Mouse (Mus musculus): ENCODE measurements around the gene Cd180. TPM values are rescaled to one million over a fixed set of nuclear protein-coding genes. Genes with fewer than 3 reads are reported as not detected.
A peak's percentile ranks its signal among the peaks of the same experiment; 100 is the strongest.

Cd180 gene
- polyA plus RNA-seq, 1 experiment from 2014 or later, result 0.64 TPM

- no peaks in the 10 kb centered on the region for H3K27me3 ChIP-seq (ENCODE audit: control insufficient read depth, insufficient read depth, low read depth, low read length)
- peaks cover 6% of the 10 kb centered on the region for H3K4me1 ChIP-seq (replicated peaks; ENCODE audit: control insufficient read depth, insufficient read depth, low read length)
- ATAC-seq (ENCODE audit: low read depth), result peak; percentile 91
- H3K4me3 ChIP-seq (ENCODE audit: low read length), result no peak overlapping the region
- no peaks in the 10 kb centered on the region for H3K36me3 ChIP-seq (ENCODE audit: control insufficient read depth, insufficient read depth, low read length)
- 44% methylated on average over 6 of the region's 6 CpGs for WGBS
- no peaks in the 10 kb centered on the region for H3K9me3 ChIP-seq (ENCODE audit: control insufficient read depth, low read length)
- H3K9ac ChIP-seq (ENCODE audit: low read length), result no peak overlapping the region
- no peak overlapping the region for H3K4me2 ChIP-seq (ENCODE audit: low read depth, low read length)
- peak overlapping the region; percentile 68 for H3K27ac ChIP-seq (ENCODE audit: low read length)
Observed at GRCm38 (mm10) chr13:102658223-102658839, 35.0 kb upstream of the Cd180 start.

- H3K4me1 ChIP-seq (replicated peaks; ENCODE audit: control insufficient read depth, insufficient read depth, low read length), result no peaks in the 10 kb centered on the region; the same call in 1 of the 2 replicates
- no peak overlapping the region for H3K27ac ChIP-seq (ENCODE audit: low read length)
- 55% methylated on average over 6 of the region's 6 CpGs for WGBS
- H3K4me2 ChIP-seq (ENCODE audit: low read depth, low read length), result no peak overlapping the region
- no peak for ATAC-seq (ENCODE audit: low read depth)
- H3K27me3 ChIP-seq (ENCODE audit: control insufficient read depth, insufficient read depth, low read depth, low read length), result no peaks in the 10 kb centered on the region
- H3K4me3 ChIP-seq (ENCODE audit: low read length), result no peak overlapping the region
- H3K36me3 ChIP-seq (ENCODE audit: control insufficient read depth, insufficient read depth, low read length), result no peaks in the 10 kb centered on the region
- H3K9ac ChIP-seq (ENCODE audit: low read length), result no peak overlapping the region
- H3K9me3 ChIP-seq (ENCODE audit: control insufficient read depth, low read length), result no peaks in the 10 kb centered on the region
Observed at GRCm38 (mm10) chr13:102664041-102664440, 29.3 kb upstream of the Cd180 start.

GRCm38 (mm10) chr13:102664843-102665587 is 28.3 kb upstream of the Cd180 start:
- H3K4me3 ChIP-seq (ENCODE audit: low read length), result peak overlapping the region; percentile 11; the same call in 1 of the 2 replicates
- peak; percentile 43 for ATAC-seq (ENCODE audit: low read depth)
- H3K4me1 ChIP-seq (replicated peaks; ENCODE audit: control insufficient read depth, insufficient read depth, low read length), result peaks cover 8% of the 10 kb centered on the region
- WGBS, result 50% methylated on average over 12 of the region's 12 CpGs
- H3K9ac ChIP-seq (ENCODE audit: low read length), result no peak overlapping the region
- H3K4me2 ChIP-seq (ENCODE audit: low read depth, low read length), result peak overlapping the region; percentile 38
- H3K9me3 ChIP-seq (ENCODE audit: control insufficient read depth, low read length), result no peaks in the 10 kb centered on the region
- H3K36me3 ChIP-seq (ENCODE audit: control insufficient read depth, insufficient read depth, low read length), result no peaks in the 10 kb centered on the region
- no peaks in the 10 kb centered on the region for H3K27me3 ChIP-seq (ENCODE audit: control insufficient read depth, insufficient read depth, low read depth, low read length)
- H3K27ac ChIP-seq (ENCODE audit: low read length), result no peak overlapping the region

- 51% methylated on average over 18 of the region's 18 CpGs for WGBS
Observed at GRCm38 (mm10) chr13:102665588-102666232, 27.6 kb upstream of the Cd180 start.

GRCm38 (mm10) chr13:102666233-102666614 is 27.1 kb upstream of the Cd180 start:
- H3K27ac ChIP-seq (ENCODE audit: low read length), result no peak overlapping the region
- no peak overlapping the region for H3K4me2 ChIP-seq (ENCODE audit: low read depth, low read length)
- no peak for ATAC-seq (ENCODE audit: low read depth)
- no peaks in the 10 kb centered on the region for H3K9me3 ChIP-seq (ENCODE audit: control insufficient read depth, low read length)
- H3K36me3 ChIP-seq (ENCODE audit: control insufficient read depth, insufficient read depth, low read length), result no peaks in the 10 kb centered on the region
- no peaks in the 10 kb centered on the region for H3K27me3 ChIP-seq (ENCODE audit: control insufficient read depth, insufficient read depth, low read depth, low read length)
- peaks cover 14% of the 10 kb centered on the region for H3K4me1 ChIP-seq (replicated peaks; ENCODE audit: control insufficient read depth, insufficient read depth, low read length)
- H3K4me3 ChIP-seq (ENCODE audit: low read length), result no peak overlapping the region
- WGBS, result 69% methylated on average over 12 of the region's 12 CpGs
- no peak overlapping the region for H3K9ac ChIP-seq (ENCODE audit: low read length)

More at GRCm38 (mm10) chr13:102665588-102666232, 27.6 kb upstream of the Cd180 start:
- peaks cover 14% of the 10 kb centered on the region for H3K4me1 ChIP-seq (replicated peaks; ENCODE audit: control insufficient read depth, insufficient read depth, low read length)
- no peak overlapping the region for H3K27ac ChIP-seq (ENCODE audit: low read length)
- H3K9me3 ChIP-seq (ENCODE audit: control insufficient read depth, low read length), result no peaks in the 10 kb centered on the region
- H3K4me3 ChIP-seq (ENCODE audit: low read length), result peak overlapping the region; percentile 11; the same call in 1 of the 2 replicates
- peak overlapping the region; percentile 38 for H3K4me2 ChIP-seq (ENCODE audit: low read depth, low read length)
- no peaks in the 10 kb centered on the region for H3K27me3 ChIP-seq (ENCODE audit: control insufficient read depth, insufficient read depth, low read depth, low read length)
- no peak overlapping the region for H3K9ac ChIP-seq (ENCODE audit: low read length)
- no peaks in the 10 kb centered on the region for H3K36me3 ChIP-seq (ENCODE audit: control insufficient read depth, insufficient read depth, low read length)
- peak; percentile 29; the same call in 1 of the 2 replicates for ATAC-seq (ENCODE audit: low read depth)

- ATAC-seq (ENCODE audit: low read depth), result no peak
- WGBS, result 53% methylated on average over 4 of the region's 4 CpGs
Observed at GRCm38 (mm10) chr13:102666731-102667130, 26.6 kb upstream of the Cd180 start.

GRCm38 (mm10) chr13:102667401-102667800 is 26.0 kb upstream of the Cd180 start:
- Histone ChIP-seq H3K4me1 (replicated peaks; ENCODE audit: control insufficient read depth, insufficient read depth, low read length) (peaks cover 14% of the 10 kb centered on the region), H3K4me2 (ENCODE audit: low read depth, low read length) (no peak overlapping the region), H3K27ac (ENCODE audit: low read length) (no peak overlapping the region), H3K9ac (ENCODE audit: low read length) (no peak overlapping the region), H3K36me3 (ENCODE audit: control insufficient read depth, insufficient read depth, low read length) (no peaks in the 10 kb centered on the region), H3K27me3 (ENCODE audit: control insufficient read depth, insufficient read depth, low read depth, low read length) (no peaks in the 10 kb centered on the region), H3K4me3 (ENCODE audit: low read length) (no peak overlapping the region), H3K9me3 (ENCODE audit: control insufficient read depth, low read length) (no peaks in the 10 kb centered on the region)
- WGBS, result 86% methylated on average over 4 of the region's 4 CpGs
- ATAC-seq (ENCODE audit: low read depth), result no peak

More at GRCm38 (mm10) chr13:102666731-102667130, 26.6 kb upstream of the Cd180 start:
- Histone ChIP-seq H3K4me2 (ENCODE audit: low read depth, low read length) (no peak overlapping the region), H3K36me3 (ENCODE audit: control insufficient read depth, insufficient read depth, low read length) (no peaks in the 10 kb centered on the region), H3K9me3 (ENCODE audit: control insufficient read depth, low read length) (no peaks in the 10 kb centered on the region), H3K27me3 (ENCODE audit: control insufficient read depth, insufficient read depth, low read depth, low read length) (no peaks in the 10 kb centered on the region), H3K9ac (ENCODE audit: low read length) (no peak overlapping the region), H3K4me3 (ENCODE audit: low read length) (no peak overlapping the region), H3K27ac (ENCODE audit: low read length) (no peak overlapping the region), H3K4me1 (replicated peaks; ENCODE audit: control insufficient read depth, insufficient read depth, low read length) (peaks cover 14% of the 10 kb centered on the region)

- Histone ChIP-seq H3K9ac (ENCODE audit: low read length) (no peak overlapping the region), H3K9me3 (ENCODE audit: control insufficient read depth, low read length) (no peaks in the 10 kb centered on the region), H3K4me1 (replicated peaks; ENCODE audit: control insufficient read depth, insufficient read depth, low read length) (peaks cover 14% of the 10 kb centered on the region), H3K4me2 (ENCODE audit: low read depth, low read length) (no peak overlapping the region), H3K36me3 (ENCODE audit: control insufficient read depth, insufficient read depth, low read length) (no peaks in the 10 kb centered on the region), H3K27me3 (ENCODE audit: control insufficient read depth, insufficient read depth, low read depth, low read length) (no peaks in the 10 kb centered on the region), H3K4me3 (ENCODE audit: low read length) (no peak overlapping the region), H3K27ac (ENCODE audit: low read length) (no peak overlapping the region)
- WGBS, result 85% methylated on average over 9 of the region's 9 CpGs
- no peak for ATAC-seq (ENCODE audit: low read depth)
Observed at GRCm38 (mm10) chr13:102667842-102668241, 25.5 kb upstream of the Cd180 start.

GRCm38 (mm10) chr13:102668933-102669332 is 24.4 kb upstream of the Cd180 start:
- Histone ChIP-seq H3K9ac (ENCODE audit: low read length) (no peak overlapping the region), H3K27me3 (ENCODE audit: control insufficient read depth, insufficient read depth, low read depth, low read length) (no peaks in the 10 kb centered on the region), H3K4me1 (replicated peaks; ENCODE audit: control insufficient read depth, insufficient read depth, low read length) (peaks cover 14% of the 10 kb centered on the region), H3K36me3 (ENCODE audit: control insufficient read depth, insufficient read depth, low read length) (no peaks in the 10 kb centered on the region), H3K4me3 (ENCODE audit: low read length) (no peak overlapping the region), H3K4me2 (ENCODE audit: low read depth, low read length) (no peak overlapping the region), H3K27ac (ENCODE audit: low read length) (no peak overlapping the region), H3K9me3 (ENCODE audit: control insufficient read depth, low read length) (no peaks in the 10 kb centered on the region)
- 67% methylated on average over 6 of the region's 6 CpGs for WGBS
- no peak for ATAC-seq (ENCODE audit: low read depth)

All from lung, embryonic 16.5 days (tissue).